Mouse (Mus musculus) c-Kit-positive CD71-negative TER-119-negative erythroid progenitor cells, embryonic 14.5 days (primary cell): Measurements from ENCODE around the gene Tnfsf11.

Source experiments
- DNase-seq: peaks from one replicate; pipeline ENCODE4 v3.0.0-alpha.2; 2013; ENCODE audit warnings: low read depth

Gene Tnfsf11

DNA sequence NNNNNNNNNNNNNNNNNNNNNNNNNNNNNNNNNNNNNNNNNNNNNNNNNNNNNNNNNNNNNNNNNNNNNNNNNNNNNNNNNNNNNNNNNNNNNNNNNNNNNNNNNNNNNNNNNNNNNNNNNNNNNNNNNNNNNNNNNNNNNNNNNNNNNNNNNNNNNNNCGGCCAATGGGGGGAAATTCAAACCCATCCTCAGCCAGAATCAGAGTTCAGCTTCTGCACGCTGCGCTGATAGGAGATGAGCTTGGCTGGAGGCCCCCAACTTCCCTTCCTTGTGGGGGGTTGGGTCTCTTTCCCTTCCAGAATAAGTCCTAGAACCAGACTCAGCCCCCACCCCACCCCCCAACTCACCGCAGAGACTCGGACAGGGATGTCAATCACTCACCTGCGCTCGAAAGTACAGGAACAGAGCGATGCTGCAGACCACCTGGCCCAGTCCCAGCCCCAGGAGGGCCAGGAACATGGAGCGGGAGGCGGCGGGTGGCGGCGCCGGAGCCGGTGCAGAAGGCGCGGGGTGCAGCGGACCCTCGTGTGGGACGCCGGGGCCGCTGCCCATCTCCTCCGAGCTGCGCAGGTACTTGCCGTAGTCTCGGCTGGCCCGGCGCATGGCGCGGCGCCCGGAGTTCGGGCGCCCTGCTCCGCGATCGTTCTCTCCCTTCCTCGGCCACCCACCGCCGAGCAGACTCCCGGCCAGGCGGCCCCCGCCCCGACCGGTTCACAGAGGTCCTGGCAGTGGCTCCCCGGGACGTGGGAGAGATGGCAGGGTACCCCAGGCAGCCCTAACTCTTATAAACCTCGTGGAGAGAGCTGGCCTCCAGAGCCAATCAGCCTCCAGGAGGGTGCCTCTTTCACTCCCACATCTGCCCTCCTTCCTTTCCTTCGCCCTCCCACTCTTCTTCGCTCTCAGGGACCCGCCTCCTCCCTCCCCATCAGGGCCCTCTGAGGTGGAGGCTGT is at the start of gene Tnfsf11:
Gene Tnfsf11 (minus strand): TSS at position 758 of the 952 bp plus-strand sequence.
- no peak for DNase-seq

DNA sequence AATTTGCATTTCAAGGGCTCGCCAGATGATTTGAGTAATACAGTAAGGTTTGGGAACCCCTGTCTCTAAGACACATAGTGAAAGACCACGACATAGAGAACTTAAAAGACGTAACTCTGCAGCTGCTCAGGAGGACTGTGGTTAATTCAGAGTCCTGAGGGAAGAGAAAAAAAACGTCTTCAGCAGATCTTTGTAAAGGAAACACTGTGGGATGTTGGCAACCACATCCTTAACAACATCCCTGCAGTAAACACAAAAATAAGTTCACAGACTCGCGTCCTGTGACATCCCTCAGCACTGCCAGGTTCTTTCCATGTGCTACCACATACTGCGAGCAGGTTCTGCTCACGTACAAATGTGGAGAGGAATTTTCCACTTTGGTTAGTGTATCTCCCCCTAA is 48.9 kb upstream of the Tnfsf11 start:
- peak; percentile 13 for DNase-seq

DNA sequence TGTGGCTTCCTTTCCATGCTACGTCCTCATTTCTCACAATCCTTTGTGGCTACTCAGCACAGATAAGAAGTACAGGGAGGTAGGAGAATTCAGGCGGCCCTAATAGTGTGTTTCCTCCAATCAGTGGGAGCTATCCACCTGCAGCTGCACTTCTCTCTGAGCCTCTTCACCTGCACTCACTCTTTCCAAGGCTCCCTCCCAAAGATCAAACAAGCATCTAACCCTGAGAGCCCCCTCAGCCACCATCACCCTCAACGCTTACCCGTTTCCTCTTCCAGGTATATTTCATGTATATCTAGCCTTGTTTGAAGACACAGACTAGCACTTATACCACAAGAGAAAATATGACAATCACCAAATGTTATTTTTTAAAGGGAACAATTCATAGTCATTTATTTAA is 47.5 kb upstream of the Tnfsf11 start:
- no peak for DNase-seq

DNA sequence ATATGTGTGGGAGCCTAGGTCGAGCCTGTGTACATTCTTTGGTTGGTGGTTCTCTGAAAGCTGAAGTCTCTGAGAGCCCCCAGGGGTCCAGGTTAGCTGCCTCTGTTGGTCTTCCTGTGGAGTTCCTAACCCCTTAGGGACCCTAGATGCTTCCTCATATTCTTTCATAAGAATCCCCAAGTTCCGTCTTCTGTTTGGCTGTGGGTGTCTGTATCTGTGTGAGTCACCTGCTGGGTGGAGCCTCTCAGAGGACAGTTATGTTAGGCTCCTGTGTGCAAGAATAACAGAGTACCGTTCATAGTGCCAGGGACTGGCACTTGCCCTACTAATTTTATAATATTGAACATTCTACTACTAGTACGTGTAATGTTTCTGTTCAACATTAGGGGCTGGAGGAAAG is 45.0 kb upstream of the Tnfsf11 start:
- DNase-seq = no peak

DNA sequence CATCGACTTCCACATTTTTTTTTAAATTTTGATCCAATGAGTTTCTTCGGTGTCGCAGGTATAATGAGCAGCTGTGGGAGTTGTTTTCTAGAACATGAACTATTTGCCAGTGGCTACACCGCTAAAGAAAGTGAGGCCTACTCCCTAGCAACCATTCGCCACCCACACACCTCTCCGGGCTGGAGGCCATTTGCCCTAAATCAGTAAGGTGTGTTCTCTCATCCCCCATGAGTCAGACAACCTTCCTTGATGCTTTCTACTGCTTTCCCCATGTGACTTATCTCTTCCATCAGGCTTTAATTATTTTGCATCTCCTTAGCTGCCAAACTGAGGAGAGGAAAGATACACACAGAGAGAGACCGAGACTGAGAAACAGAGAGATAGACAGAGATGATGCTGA is 43.7 kb upstream of the Tnfsf11 start:
- no peak for DNase-seq

DNA sequence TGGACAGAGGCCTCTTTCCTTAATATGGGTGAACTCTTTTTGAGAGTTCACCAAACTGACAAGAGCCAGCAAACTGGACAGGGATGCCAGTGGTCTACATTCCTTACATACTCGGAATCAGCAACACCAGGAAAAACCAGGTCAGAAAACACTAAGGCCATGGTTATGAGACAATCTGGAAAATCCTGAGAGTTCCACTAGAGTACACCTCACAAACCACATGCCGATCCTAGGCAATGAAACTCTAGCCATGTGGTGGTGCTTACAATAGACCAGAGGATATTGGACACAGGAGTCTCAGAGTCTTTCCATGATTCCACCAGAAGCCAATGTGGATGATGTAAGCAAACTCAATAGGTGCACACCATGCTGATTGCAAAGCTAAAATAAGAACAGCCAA is 39.9 kb upstream of the Tnfsf11 start:
- DNase-seq = no peak

DNA sequence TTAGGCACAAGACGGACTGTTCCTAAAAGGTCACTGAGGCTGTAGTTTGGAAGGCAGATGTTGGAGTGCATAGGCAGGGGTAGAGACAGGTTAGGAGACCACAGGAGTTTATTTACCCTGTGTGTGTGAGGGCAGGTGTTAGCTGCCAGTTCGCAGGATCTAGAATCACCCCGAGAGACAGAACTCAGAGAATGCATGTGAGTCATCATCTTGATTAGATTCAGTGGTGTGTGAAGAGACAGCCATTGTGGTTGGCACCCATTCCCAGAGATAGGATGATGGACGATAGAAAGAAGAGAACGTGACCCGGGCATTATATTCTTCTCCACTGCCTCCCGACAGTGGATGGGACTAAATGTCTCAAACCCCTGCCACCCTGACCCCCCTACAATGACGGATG is 35.2 kb upstream of the Tnfsf11 start:
- DNase-seq = no peak

DNA sequence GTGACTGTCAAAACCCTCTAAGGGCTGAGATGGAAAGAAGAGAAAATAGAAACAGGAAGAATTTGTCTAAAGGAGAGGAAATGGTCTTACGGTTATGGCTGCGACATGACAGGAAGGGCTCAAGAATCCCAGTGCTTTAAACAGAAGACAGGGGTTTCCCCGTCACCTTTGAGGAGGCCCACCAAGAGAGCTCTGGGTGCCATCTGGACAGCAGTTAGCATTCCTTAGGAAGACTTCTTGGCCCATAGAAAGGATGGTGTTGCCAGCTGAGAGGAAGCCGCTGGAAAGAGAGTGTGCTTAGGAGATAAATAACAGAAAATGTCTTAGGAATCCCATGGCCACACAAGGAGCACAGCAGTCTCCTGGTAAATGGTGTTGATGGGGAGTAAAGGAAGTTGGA is 34.3 kb upstream of the Tnfsf11 start:
- DNase-seq = no peak

DNA sequence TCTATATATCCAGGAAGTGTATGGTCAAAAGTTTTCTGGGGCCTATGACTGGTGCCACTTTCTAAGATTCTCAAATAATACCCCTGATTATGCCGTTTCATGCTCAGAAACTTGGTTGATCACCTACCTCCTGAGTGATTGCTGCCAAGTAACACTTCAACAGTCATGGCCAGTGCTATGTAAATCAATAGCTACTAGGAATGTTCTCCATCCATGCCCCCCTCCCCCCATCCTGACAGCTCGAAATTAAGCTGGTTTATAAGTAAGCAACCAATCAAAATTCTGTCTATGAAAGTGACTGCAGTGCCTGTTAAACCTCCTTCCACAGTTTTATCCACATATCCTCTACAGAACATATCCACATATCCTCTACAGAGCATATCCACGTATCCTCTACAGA is 25.5 kb upstream of the Tnfsf11 start:
- DNase-seq = no peak

DNA sequence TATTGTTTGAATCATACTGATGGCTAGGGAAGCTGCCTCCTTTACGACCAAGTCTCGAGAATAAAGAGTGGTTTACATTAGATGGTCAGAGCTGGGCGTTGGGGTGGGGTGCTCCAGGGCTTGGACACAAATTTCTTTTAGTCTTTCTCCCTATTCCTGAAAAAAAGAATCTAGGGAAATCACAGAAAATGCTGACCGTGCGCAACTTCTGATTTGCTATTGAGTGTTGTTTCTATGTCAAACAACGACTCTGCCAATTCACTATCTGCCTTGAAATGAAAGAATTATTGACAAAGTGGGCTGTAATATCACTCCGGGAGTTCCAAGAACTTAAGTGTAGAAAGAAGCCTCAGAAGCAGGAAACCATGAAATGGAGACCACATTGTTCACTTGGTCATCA is 23.5 kb upstream of the Tnfsf11 start:
- no peak for DNase-seq

DNA sequence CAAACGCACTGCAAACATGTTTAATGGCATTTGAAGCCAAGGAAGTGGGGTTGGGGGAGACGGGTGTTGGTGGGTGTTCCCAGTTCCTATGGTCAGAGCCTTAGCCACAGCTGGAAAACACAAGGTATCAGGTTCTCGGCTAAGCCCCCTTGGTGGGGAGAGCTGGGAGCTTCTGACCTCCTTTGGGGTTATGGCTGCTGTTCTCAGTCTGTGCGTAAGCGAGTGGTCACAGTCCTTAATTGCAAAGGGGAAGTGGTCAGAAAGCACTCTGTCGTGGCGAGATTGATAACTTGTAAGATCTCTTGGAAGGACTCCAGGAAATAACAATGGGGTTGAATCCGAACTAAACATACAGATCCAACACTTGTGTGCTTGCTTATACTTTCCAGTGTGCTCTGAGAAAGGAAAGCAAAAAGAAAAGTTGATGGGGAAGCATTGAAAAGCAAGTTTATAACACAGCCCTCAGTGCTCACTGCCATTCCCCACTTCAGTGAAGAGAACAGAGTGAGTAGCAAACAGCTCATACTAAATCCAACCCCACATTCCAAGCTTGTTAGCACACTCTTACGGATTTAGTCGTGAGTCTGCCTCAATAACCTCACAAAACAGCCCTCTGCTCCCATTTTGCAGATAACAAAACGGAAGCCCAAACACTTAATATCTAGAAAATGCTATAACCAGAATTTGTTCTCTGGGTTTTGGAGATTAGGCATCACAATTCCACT is 22.9 kb upstream of the Tnfsf11 start:
- peak; percentile 22 for DNase-seq

DNA sequence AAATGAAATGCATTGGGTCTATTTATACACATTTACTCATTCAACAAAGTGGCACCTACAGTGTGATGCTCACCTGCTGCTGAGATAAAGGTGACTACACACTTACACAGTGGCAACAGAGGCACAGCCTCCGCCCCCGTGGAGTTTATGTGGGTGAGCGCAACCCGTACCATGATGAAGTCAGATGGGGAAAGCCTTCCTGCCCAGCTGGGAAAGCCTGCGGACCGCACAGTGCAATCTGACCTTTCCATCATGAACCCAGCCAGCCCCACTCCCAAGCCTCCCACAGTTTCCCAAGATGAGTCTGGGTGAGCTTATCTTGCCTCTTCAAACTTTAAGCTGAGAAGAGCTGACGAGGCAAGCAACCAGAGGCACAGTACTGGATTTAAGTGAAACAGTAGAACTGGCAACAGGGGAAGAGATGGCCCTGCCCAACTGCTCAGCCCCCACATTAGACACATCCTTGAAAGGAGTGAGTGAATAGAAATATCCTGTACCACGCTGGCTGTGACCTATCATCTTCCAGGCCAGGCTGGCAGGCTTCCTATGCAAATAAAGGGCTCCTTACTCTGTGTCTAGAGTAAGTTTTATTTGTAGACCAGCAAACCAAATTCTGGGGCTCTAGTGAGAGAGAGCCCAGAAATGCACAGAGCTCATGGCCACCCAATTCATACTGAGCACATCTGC is 22.1 kb upstream of the Tnfsf11 start:
- no peak for DNase-seq

DNA sequence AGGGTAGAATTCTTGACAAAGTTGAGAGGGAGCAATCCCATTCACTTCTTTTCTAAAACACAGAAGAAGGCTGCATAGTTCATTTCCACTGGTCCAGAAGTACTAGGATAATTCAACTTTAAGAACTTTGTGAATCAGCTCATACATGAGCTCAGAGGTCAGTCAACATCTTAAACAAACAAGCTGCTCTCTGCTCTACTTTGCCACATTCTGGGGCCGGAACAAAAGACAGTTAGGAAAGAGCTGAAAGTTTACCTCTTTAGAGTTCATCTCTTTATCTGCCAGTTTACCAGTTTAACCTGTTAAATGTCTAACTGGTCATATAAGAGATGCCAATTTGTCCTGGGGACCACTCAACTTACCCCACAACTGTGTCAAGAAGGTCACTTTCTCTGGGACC is 15.5 kb upstream of the Tnfsf11 start:
- no peak for DNase-seq

DNA sequence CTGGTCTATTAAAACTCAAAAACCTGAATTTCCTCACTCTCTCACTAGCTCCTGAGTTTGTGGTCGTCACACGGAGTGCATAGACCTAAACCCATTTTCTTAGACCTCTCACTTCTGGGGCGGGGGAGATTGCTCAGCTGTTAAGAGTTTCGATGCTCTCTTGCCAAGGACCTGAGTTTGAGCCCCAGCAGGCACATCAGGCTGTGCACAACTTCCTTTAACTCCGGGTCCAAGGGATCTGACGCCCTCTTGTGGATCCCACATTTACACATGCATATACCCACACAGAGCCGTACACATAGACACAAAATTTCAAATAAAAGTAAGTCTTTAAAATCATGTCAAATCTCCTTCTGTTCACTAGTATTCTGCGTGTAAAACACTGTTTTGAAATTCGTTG is 15.1 kb upstream of the Tnfsf11 start:
- no peak for DNase-seq

DNA sequence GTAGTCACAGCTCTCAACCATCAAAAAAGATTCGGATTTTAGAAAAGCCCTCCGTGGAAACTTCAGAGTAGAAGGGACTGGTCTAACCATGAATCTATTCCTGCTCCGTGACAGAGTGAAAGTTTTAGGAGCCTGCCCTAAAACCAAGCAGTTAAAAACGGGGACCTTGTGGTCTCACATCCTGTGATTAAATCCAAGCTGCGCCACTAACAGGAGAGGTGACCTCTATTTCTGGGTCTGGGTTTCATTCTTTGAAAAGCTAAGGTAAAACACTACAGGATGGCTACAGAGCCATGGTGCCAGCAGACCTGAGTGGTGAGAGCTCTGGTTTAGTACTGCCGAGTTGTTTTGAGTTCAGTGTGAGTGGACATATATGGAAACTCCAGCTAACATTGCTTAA is 12.4 kb upstream of the Tnfsf11 start:
- DNase-seq = no peak

DNA sequence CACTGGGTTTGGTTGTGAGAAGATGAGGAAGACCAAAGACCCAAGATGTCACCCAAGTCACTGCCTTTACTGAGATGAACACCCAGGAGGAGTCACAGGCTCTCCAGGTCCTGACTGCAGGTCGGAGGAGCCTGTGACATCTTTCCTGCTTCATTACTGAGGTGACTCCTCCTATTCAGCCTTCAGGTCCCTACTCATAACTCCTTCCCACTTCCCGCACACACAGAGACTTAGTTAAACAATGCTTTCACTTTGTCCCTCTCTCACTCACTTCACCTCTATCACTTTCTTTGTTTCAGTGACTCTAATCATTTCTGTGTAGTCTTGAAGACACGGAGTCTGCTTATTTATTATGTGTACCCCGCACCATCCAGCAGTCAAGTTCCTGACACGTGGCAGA is 11.7 kb upstream of the Tnfsf11 start:
- DNase-seq = no peak

DNA sequence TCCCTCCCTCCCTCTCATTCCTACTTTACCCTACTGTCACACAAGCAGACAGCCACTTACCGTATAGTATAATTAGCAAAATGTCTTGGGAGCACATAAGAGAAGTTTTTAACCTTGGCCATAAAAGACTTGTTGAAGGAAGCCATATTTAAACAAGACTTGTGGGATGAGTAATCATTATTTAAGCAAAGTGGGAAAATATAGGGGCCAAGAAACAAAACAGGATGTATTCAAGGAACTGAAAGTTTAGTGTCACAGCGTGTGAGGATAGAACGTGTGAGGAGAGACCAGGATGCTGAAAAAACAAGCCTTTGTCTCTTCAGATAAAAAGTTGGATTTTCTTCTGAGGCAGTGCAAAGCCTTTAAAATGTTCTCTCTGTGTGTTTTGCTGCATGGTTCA is 11.2 kb upstream of the Tnfsf11 start:
- DNase-seq = no peak

DNA sequence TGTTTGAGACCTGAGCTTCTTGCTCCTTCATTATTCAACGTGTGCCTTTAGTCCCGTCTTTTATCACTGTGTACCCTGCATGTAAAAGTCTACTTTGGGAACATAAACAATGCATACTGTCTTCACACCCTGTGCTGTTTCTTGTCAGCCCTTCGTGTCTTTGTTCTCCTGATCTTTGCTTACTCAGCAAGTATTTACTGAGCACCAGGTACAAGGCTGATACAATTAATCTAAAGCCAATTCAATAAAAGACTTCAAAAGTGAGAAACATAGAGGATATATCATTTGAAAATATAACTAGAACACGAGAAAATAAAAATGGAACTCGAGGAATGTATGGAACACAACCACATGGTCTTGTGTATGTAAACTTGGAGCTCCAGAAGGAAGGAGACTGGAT is 9.8 kb upstream of the Tnfsf11 start:
- no peak for DNase-seq

DNA sequence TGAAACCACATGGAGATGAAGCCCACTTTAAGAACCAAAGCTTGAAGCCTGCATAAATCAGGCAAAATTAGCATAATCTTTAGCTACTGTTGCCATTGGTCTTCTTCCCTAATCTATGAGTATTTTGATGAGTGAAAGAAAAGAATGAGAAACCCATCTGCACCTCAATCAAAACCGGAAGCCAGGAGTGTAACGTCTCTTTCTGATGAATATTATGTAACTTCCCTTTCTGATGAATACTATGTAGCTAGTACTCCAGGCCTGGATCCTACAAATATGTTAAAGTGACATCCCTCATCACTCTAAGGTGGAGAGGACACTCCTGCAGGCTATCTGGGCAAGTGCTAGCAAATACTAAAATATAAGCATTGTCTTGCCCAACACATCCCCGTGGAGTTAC is 6.9 kb downstream of the Tnfsf11 start:
- DNase-seq = no peak

DNA sequence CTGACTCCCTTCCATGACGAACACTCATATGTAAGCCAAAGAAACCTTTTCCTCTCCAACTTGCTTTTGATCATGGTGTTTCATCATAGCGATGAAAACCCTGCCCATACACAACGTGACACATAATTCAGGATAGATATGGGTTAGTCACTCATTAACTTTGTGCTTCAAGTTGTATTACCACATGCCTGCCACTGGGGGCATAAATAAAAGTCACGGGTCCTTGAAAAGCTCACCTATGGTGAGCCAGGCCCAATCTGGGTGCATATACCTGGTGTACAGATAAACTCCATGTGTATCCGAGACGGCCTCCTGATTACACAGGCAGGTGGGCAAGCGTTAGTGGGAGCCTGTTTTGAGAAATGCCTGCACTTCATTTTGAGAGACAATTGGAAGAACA is 15.2 kb downstream of the Tnfsf11 start:
- DNase-seq = no peak

DNA sequence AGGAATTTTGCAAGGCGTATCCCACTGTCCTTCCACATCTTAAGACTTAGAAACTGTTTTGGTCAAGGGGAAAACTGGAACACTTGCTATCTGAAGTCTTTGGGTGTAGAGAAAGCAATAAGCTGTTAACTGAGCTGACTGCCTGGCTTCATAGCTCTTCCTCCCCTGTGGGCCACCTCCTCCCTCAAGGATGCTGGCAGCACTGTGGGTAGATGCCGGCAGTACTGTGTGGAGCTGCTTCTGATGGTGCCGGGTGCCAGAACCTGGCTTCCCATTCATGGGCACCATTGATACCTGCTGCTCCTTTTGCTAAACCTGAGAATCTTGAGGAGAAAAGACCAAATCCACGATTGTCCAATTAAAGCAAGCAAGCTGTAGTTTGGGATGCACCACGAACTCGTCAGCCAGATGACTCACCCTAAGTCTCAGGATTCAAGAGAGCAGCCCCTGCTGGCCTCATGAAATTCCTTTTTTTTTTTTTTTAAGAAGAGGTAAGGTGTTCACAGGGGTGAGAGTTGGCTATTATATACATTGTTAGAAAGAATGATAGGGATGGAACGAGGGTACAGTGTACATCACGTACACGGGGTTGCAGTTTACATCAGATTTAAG is 17.8 kb downstream of the Tnfsf11 start:
- DNase-seq = no peak

DNA sequence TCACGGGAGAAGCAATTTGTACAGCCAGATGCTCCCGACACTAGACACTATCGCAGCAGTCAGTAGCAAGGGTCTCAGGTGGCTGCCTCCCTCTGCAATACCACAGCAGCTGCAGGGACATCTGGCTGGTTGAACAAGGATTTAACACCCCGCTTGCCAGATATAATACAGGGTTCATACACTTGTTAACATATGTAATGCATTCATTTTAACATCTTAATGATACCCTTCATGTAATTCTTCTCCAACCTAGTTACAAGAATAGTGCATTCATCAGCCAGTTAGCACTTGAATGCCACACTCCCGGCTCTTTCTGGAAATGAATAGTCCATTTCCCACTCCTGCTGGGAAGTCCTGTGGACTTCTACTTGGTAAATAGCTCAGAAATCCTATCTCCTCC is 18.9 kb downstream of the Tnfsf11 start:
- DNase-seq = no peak
